Mouse (Mus musculus): Measurements from ENCODE around the gene 4930452B06Rik. TPM values are rescaled to one million over a fixed set of nuclear protein-coding genes. Genes with fewer than 3 reads are reported as not detected.
A peak's percentile ranks its signal among the peaks of the same experiment; 100 is the strongest.

Gene 4930452B06Rik
- polyA plus RNA-seq (2015; fragmentation: Nextera tagmentation; extraction: Ambion mirVana) = 17.6 and 19.2 TPM in 2 replicates

DNA sequence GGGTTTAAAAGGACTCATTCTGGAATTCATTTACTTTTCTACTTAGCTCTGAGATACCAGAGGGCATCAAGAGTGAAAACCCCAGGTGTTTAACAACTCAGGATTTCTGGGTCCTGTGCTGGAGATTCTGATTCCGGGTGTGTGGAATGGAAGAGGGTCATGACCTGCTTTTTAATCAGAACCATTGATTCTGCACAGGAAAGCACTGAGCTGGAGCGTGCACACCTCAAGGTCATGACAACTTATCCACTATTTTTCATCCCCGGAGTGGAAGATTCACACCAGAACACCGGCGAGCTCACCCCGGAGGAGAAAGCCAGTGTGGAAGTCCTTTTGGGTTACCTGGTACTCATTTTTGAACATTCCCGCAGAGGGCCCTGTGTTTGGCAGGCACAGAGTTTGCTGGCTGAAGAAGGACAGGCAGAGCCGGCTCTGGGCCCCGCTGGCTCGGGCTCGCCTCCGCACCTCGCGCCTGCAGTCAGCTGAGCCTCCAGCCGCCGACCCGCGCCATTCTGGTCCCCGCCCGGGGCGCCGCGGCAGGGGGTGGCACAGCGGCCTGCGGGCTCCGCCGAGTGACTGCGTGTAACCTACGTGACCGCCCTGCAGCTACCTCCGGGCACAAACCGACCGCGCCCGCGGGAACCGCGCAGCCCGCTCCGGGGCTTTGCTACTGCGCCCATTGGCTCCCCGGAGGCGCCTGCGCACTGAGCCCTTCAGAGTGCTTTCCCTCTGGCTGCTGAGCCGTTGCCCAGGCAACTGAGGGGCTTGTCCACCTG, at the start of gene 4930452B06Rik:
Gene 4930452B06Rik, minus strand, starts transcription at position 605 of the 776 bp plus-strand sequence.
- peak; percentile 96 for ATAC-seq (replicated peaks; ENCODE audit: insufficient number of reproducible peaks, insufficient read depth, low FRiP score, low read depth)
- Histone ChIP-seq H3K27me3 (no peaks in the 10 kb centered on the region), H3K4me3 (peak within 1 kb of the TSS; percentile 64), H3K9me3 (replicated peaks) (no peaks in the 10 kb centered on the region), H3K4me1 (replicated peaks) (no peaks in the 10 kb centered on the region), H3K27ac (peak within 1 kb of the TSS; percentile 43; the same call in 1 of the 2 replicates), H3K36me3 (no peaks in the 10 kb centered on the region; the same call in 1 of the 2 replicates), H3K9ac (peak within 1 kb of the TSS; percentile 60), H3K4me2 (peak within 1 kb of the TSS; percentile 67)
- under 1% methylated on average over 45 of the region's 45 CpGs for WGBS

DNA sequence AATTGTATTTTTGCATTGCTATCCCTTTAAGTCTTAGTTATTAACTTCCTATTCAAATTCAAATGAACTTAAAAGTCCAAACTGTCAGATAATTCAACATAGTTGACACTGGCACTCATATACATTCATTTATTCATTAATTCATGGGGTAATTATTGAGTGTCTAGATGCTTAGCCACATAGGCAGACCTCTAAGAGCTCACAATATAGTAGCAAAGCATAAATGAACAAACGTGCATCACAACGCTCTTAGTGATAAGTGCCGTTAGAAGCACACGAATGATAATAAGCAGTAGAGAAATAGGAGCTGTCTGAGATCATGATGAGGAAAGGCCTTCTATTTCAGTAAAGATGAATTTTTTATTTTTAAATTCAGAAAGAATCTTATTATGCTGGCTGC, 46.6 kb upstream of the 4930452B06Rik start:
- Histone ChIP-seq H3K27ac (no peak overlapping the region), H3K4me2 (no peak overlapping the region), H3K36me3 (no peaks in the 10 kb centered on the region), H3K4me1 (replicated peaks) (no peaks in the 10 kb centered on the region), H3K9ac (no peak overlapping the region), H3K9me3 (replicated peaks) (no peaks in the 10 kb centered on the region), H3K4me3 (no peak overlapping the region), H3K27me3 (no peaks in the 10 kb centered on the region)
- 83% methylated on average over 4 of the region's 4 CpGs for WGBS
- ATAC-seq (replicated peaks; ENCODE audit: insufficient number of reproducible peaks, insufficient read depth, low FRiP score, low read depth) = no peak

GRCm38 (mm10) chr14:8689451-8689850, 23.4 kb upstream of the 4930452B06Rik start:
- Histone ChIP-seq H3K27ac (no peak overlapping the region), H3K4me1 (replicated peaks) (no peaks in the 10 kb centered on the region), H3K4me2 (no peak overlapping the region), H3K9ac (no peak overlapping the region), H3K36me3 (no peaks in the 10 kb centered on the region), H3K9me3 (replicated peaks) (no peaks in the 10 kb centered on the region), H3K27me3 (no peaks in the 10 kb centered on the region), H3K4me3 (no peak overlapping the region)
- ATAC-seq (replicated peaks; ENCODE audit: insufficient number of reproducible peaks, insufficient read depth, low FRiP score, low read depth) = no peak
- 20% methylated on average over 1 of the region's 1 CpGs for WGBS

GRCm38 (mm10) chr14:8688462-8688861, 22.4 kb upstream of the 4930452B06Rik start:
- no peak for ATAC-seq (replicated peaks; ENCODE audit: insufficient number of reproducible peaks, insufficient read depth, low FRiP score, low read depth)
- H3K4me3 ChIP-seq = no peak overlapping the region

DNA sequence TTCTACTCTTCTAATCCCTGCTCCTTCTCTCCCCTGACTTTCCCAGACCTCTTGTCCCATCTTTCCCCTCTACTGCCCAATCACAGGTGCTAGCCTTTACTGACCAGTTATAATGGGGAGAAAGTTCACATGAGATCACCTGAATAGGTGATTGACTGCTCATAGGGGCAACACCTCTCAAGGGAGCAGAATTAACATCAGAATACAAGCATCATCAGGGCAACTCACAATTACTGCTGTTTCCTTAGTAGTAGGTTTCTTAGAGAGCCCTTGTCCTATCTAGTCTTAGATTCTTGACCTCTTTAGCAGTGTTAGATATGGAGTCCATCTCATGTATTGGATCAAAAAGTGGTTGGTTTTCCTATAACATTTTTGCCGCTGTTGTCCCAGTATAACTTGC, 20.1 kb upstream of the 4930452B06Rik start:
- H3K4me2 ChIP-seq = no peak overlapping the region
- no peak for ATAC-seq (replicated peaks; ENCODE audit: insufficient number of reproducible peaks, insufficient read depth, low FRiP score, low read depth)
- H3K27me3 ChIP-seq = no peaks in the 10 kb centered on the region
- no peak overlapping the region for H3K4me3 ChIP-seq
- H3K36me3 ChIP-seq = no peaks in the 10 kb centered on the region
- H3K9me3 ChIP-seq (replicated peaks) = no peaks in the 10 kb centered on the region
- H3K4me1 ChIP-seq (replicated peaks) = no peaks in the 10 kb centered on the region
- H3K27ac ChIP-seq = no peak overlapping the region
- H3K9ac ChIP-seq = no peak overlapping the region
- 93% methylated on average over 1 of the region's 1 CpGs for WGBS

More at GRCm38 (mm10) chr14:8688462-8688861, 22.4 kb upstream of the 4930452B06Rik start:
- Histone ChIP-seq H3K4me1 (replicated peaks) (no peaks in the 10 kb centered on the region), H3K36me3 (no peaks in the 10 kb centered on the region), H3K27me3 (no peaks in the 10 kb centered on the region), H3K27ac (no peak overlapping the region), H3K4me2 (no peak overlapping the region), H3K9me3 (replicated peaks) (no peaks in the 10 kb centered on the region), H3K9ac (no peak overlapping the region)
- 75% methylated on average over 1 of the region's 1 CpGs for WGBS

DNA sequence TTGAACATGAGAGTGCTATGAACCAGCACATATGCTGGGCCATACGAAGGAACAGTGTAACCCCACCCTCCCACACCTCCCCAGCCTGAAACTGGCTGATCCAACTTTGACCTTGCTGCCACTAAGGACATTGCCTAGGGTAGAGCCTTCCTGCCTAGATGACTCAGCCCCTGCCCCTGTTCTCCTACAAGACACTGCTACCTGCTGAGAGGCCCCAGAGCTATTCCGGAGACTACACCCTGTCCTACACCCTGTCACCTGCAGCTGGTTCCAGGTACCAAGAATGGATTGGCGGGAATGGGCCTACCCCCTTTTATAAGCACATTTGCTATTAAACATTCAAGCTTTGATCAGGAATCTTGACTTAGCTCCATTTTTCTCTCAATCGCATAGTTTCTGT, 13.9 kb upstream of the 4930452B06Rik start:
- H3K36me3 ChIP-seq = no peaks in the 10 kb centered on the region

DNA sequence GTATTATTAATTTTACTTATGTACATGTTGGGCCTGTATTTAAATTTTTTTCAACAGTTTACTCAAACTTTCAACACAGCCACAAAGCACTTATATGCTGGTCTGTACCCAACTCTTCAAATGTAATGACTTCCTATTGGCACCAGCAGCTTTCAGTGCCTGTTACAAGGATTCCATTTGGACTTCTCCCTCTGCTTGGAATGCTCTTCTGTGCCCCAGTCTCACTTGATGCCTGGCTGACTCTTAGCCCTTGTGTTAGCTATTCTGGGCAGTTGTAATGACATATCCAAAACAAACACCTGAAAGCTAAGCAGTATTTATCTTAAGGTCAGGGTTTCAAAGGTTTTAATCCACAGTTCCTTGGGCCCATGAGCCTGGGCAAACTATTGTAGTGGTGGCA, 5.7 kb downstream of the 4930452B06Rik start:
- no peak for ATAC-seq (replicated peaks; ENCODE audit: insufficient number of reproducible peaks, insufficient read depth, low FRiP score, low read depth)
- H3K4me1 ChIP-seq (replicated peaks) = no peaks in the 10 kb centered on the region
- H3K4me3 ChIP-seq = no peak overlapping the region
- H3K27me3 ChIP-seq = no peaks in the 10 kb centered on the region
- no peaks in the 10 kb centered on the region; the same call in 1 of the 2 replicates for H3K36me3 ChIP-seq
- H3K9ac ChIP-seq = no peak overlapping the region
- H3K4me2 ChIP-seq = no peak overlapping the region
- no peak overlapping the region for H3K27ac ChIP-seq
- no peaks in the 10 kb centered on the region for H3K9me3 ChIP-seq (replicated peaks)

More for the DNA sequence above, 13.9 kb upstream of the 4930452B06Rik start:
- H3K9ac ChIP-seq = no peak overlapping the region
- H3K9me3 ChIP-seq (replicated peaks) = no peaks in the 10 kb centered on the region
- no peaks in the 10 kb centered on the region for H3K4me1 ChIP-seq (replicated peaks)
- H3K27me3 ChIP-seq = no peaks in the 10 kb centered on the region
- H3K4me3 ChIP-seq = no peak overlapping the region
- WGBS = 81% methylated on average over 4 of the region's 4 CpGs
- H3K27ac ChIP-seq = no peak overlapping the region
- no peak for ATAC-seq (replicated peaks; ENCODE audit: insufficient number of reproducible peaks, insufficient read depth, low FRiP score, low read depth)
- H3K4me2 ChIP-seq = no peak overlapping the region

GRCm38 (mm10) chr14:8641650-8642279, 24.3 kb downstream of the 4930452B06Rik start:
- WGBS = 65% methylated on average over 9 of the region's 9 CpGs

GRCm38 (mm10) chr14:8632211-8632610, 33.8 kb downstream of the 4930452B06Rik start:
- Histone ChIP-seq H3K27ac (no peak overlapping the region), H3K4me1 (replicated peaks) (no peaks in the 10 kb centered on the region), H3K4me3 (no peak overlapping the region), H3K4me2 (no peak overlapping the region), H3K36me3 (no peaks in the 10 kb centered on the region), H3K9me3 (replicated peaks) (no peaks in the 10 kb centered on the region), H3K27me3 (no peaks in the 10 kb centered on the region), H3K9ac (no peak overlapping the region)
- ATAC-seq (replicated peaks; ENCODE audit: insufficient number of reproducible peaks, insufficient read depth, low FRiP score, low read depth) = no peak
- 84% methylated on average over 6 of the region's 6 CpGs for WGBS

More at GRCm38 (mm10) chr14:8641650-8642279, 24.3 kb downstream of the 4930452B06Rik start:
- no peak overlapping the region for H3K4me3 ChIP-seq
- H3K4me2 ChIP-seq = no peak overlapping the region
- no peaks in the 10 kb centered on the region for H3K9me3 ChIP-seq (replicated peaks)
- peak overlapping the region; percentile 31 for H3K27ac ChIP-seq
- no peaks in the 10 kb centered on the region for H3K36me3 ChIP-seq
- H3K4me1 ChIP-seq (replicated peaks) = no peaks in the 10 kb centered on the region
- no peak for ATAC-seq (replicated peaks; ENCODE audit: insufficient number of reproducible peaks, insufficient read depth, low FRiP score, low read depth)
- H3K9ac ChIP-seq = no peak overlapping the region
- no peaks in the 10 kb centered on the region for H3K27me3 ChIP-seq

DNA sequence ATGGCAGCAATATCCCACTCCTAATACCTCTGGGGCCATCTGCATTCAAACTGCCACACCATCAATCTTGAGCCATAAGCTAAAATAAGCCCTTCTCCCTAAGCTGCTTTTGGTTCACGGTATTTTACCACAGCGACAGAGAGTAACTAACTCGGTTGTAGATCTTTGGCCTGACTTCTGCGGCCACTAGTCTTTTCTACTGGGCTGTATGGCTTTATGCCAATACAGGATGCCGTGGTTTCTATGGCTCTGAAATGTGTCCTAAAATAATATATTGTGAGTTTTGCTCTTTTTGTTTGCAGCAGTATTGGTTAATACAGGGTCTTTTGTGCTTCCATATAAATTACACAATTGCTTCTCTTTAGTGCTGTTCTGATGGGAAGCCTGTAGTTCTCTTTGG, 37.6 kb downstream of the 4930452B06Rik start:
- no peak overlapping the region for H3K4me3 ChIP-seq
- 76% methylated on average over 5 of the region's 5 CpGs for WGBS
- no peak overlapping the region for H3K4me2 ChIP-seq
- H3K36me3 ChIP-seq = no peaks in the 10 kb centered on the region
- H3K9ac ChIP-seq = no peak overlapping the region
- no peaks in the 10 kb centered on the region for H3K27me3 ChIP-seq
- no peak for ATAC-seq (replicated peaks; ENCODE audit: insufficient number of reproducible peaks, insufficient read depth, low FRiP score, low read depth)
- H3K4me1 ChIP-seq (replicated peaks) = no peaks in the 10 kb centered on the region
- H3K27ac ChIP-seq = no peak overlapping the region
- H3K9me3 ChIP-seq (replicated peaks) = no peaks in the 10 kb centered on the region

DNA sequence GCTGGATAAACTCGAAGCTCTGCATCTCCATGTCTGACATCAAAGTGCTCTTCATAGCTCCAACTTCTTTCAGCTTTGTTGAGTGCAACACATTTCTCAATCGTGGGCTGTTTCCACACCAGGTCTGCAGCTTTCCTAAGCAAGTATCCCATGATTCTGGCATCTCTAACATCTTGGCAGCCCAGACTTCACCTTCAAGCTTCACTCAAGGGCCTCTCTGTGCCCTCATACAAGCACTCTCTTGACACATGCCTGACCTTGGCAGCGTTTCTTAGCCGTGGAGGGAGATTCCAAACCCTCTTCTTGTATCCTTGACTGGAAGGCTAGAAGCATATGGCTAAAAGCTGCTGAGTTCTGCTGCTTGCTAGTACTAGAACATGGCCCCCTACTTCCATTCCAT, 38.6 kb downstream of the 4930452B06Rik start:
- Histone ChIP-seq H3K9me3 (replicated peaks) (no peaks in the 10 kb centered on the region), H3K27ac (no peak overlapping the region), H3K9ac (no peak overlapping the region), H3K4me2 (no peak overlapping the region), H3K4me1 (replicated peaks) (no peaks in the 10 kb centered on the region), H3K36me3 (no peaks in the 10 kb centered on the region), H3K4me3 (no peak overlapping the region), H3K27me3 (no peaks in the 10 kb centered on the region)
- WGBS = 80% methylated on average over 4 of the region's 4 CpGs
- no peak for ATAC-seq (replicated peaks; ENCODE audit: insufficient number of reproducible peaks, insufficient read depth, low FRiP score, low read depth)

Data from heart, embryonic 15.5 days (tissue).